Mouse (Mus musculus) midbrain, embryonic 14.5 days (tissue): ENCODE results near the gene Lancl1. TPM values are rescaled to one million over a fixed set of nuclear protein-coding genes. Genes with fewer than 3 reads are reported as not detected.
A peak's percentile ranks its signal among the peaks of the same experiment; 100 is the strongest.

Experiments
- ATAC-seq: fragments of 200-750 bp; cut with Nextera tagmentation; 2 replicates; pipeline ENCODE4 v1.8.0; 2017; ENCODE audit warnings: moderate number of reproducible peaks, moderate library complexity; ENCODE audit not compliant: low FRiP score, low TSS enrichment
- DNase-seq: peaks from one replicate; pipeline ENCODE4 v3.0.0-alpha.2; 2015
- H3K27ac ChIP-seq: fragments of 300-500 bp; sonication (generic); replicated peaks from 2 replicates; pipeline ENCODE4 v1.5.1; 2014; ENCODE audit warnings: mild to moderate bottlenecking, low read depth, low read length, moderate library complexity
- H3K27me3 ChIP-seq: fragments of 300-500 bp; sonication (generic); 2 replicates; pipeline ENCODE4 v1.6.1; 2014; ENCODE audit warnings: low read length, control low read depth, mixed read lengths; ENCODE audit not compliant: control insufficient read depth, insufficient read depth
- H3K36me3 ChIP-seq: fragments of 300-500 bp; sonication (generic); 2 replicates; pipeline ENCODE4 v1.6.1; 2014; ENCODE audit warnings: low read length, control low read depth; ENCODE audit not compliant: control insufficient read depth, insufficient read depth
- H3K4me1 ChIP-seq: fragments of 300-500 bp; sonication (generic); 2 replicates; pipeline ENCODE4 v1.6.1; 2014; ENCODE audit warnings: mild to moderate bottlenecking, antibody characterized with exemption, low read length, control low read depth; ENCODE audit not compliant: control insufficient read depth, insufficient read depth
- H3K4me2 ChIP-seq: fragments of 300-500 bp; sonication (generic); 2 replicates; pipeline ENCODE4 v1.6.1; 2014; ENCODE audit warnings: mild to moderate bottlenecking, low read length, moderate library complexity
- H3K4me3 ChIP-seq: fragments of 300-500 bp; sonication (generic); replicated peaks from 2 replicates; pipeline ENCODE4 v1.5.1; 2014; ENCODE audit warnings: low read depth, low read length
- H3K9ac ChIP-seq: fragments of 300-500 bp; sonication (generic); replicated peaks from 2 replicates; pipeline ENCODE4 v1.6.1; 2014; ENCODE audit warnings: mild to moderate bottlenecking, low read length, moderate library complexity
- H3K9me3 ChIP-seq: fragments of 300-500 bp; sonication (generic); 2 replicates; pipeline ENCODE4 v1.6.1; 2016; ENCODE audit warnings: low read length, control low read depth, mixed read lengths; ENCODE audit not compliant: control insufficient read depth
- WGBS: fragments of 180-500 bp; shearing (Covaris S2); extraction: QIAGEN DNeasy Blood & Tissue Kit; methylation state at CpG from one replicate; pipeline ENCODE4 v1.1.7; 2014; 5-methylcytosine and 5-hydroxymethylcytosine counted together
- polyA plus RNA-seq: library from polyadenylated mRNA; unstranded; fragments of >200 nt; fragmentation: Nextera tagmentation; extraction: Ambion mirVana; gene quantifications from 2 replicates; pipeline ENCODE4 v1.2.1, GENCODE M21; 2014

Gene Lancl1
- polyA plus RNA-seq, 1 experiment from 2014 or later, result 171 TPM

- Histone ChIP-seq H3K9ac (no peak overlapping the region), H3K4me3 (no peak overlapping the region), H3K9me3 (no peaks in the 10 kb centered on the region), H3K27ac (no peak overlapping the region), H3K36me3 (no peaks in the 10 kb centered on the region), H3K27me3 (no peaks in the 10 kb centered on the region), H3K4me2 (no peak overlapping the region), H3K4me1 (no peaks in the 10 kb centered on the region)
- WGBS, result 82% methylated on average over 4 of the region's 4 CpGs
- no peak for ATAC-seq
- DNase-seq, result no peak
Measured at GRCm38 (mm10) chr1:67052721-67053120, 14.0 kb upstream of the Lancl1 start.

DNA sequence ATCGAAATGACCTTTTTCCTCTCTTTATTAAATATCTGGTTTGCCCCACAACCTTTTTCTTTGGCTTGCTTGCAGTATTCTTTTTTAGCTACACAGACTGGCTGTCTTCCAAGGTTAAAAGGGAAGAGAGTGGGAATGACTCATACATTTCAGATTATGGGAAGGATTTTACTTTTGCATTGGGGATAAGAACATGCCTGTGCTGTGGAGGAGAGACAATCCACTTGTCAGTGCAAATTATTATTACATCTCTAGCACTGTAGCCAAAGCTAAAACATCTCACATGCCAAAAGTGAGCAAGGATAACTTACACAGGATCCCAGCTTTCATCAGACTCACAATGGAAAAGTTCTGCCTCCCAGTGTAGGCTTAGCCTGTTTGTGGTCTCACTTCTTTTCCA, 10.9 kb upstream of the Lancl1 start:
- no peak for ATAC-seq
- Histone ChIP-seq H3K36me3 (no peaks in the 10 kb centered on the region), H3K4me2 (no peak overlapping the region), H3K9me3 (no peaks in the 10 kb centered on the region), H3K9ac (no peak overlapping the region), H3K4me3 (no peak overlapping the region), H3K4me1 (no peaks in the 10 kb centered on the region), H3K27me3 (no peaks in the 10 kb centered on the region), H3K27ac (no peak overlapping the region)
- no peak for DNase-seq
- 71% methylated on average over 1 of the region's 1 CpGs for WGBS

GRCm38 (mm10) chr1:67048696-67049095, 10.0 kb upstream of the Lancl1 start:
- no peaks in the 10 kb centered on the region for H3K27me3 ChIP-seq
- no peak for DNase-seq
- H3K4me1 ChIP-seq, result no peaks in the 10 kb centered on the region
- H3K4me2 ChIP-seq, result no peak overlapping the region
- H3K9me3 ChIP-seq, result no peaks in the 10 kb centered on the region
- no peaks in the 10 kb centered on the region for H3K36me3 ChIP-seq
- WGBS, result 82% methylated on average over 4 of the region's 4 CpGs
- ATAC-seq, result no peak
- no peak overlapping the region for H3K9ac ChIP-seq
- H3K27ac ChIP-seq, result no peak overlapping the region
- no peak overlapping the region for H3K4me3 ChIP-seq

DNA sequence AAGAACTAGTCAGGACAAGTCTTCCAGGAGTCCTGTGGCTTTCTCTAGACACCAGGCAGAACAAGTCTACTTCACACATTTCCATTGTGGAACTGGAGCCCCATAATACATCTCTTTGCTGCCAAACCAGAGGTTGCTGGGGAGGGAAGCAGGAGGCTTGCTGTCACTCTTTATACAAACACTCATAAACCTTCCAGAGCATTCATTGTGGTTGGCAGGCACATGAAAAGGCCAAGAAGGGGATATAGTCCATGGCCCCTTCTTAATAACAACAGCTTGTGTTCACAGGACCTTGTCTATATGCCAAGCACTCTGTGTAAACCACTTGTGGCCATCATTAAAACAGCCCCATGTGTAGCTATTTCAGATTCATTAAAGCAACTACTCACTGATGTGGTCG, 6.4 kb upstream of the Lancl1 start:
- Histone ChIP-seq H3K9ac (no peak overlapping the region), H3K9me3 (no peaks in the 10 kb centered on the region), H3K4me2 (no peak overlapping the region), H3K4me3 (no peak overlapping the region), H3K36me3 (no peaks in the 10 kb centered on the region), H3K27me3 (no peaks in the 10 kb centered on the region), H3K27ac (no peak overlapping the region), H3K4me1 (no peaks in the 10 kb centered on the region)
- 57% methylated on average over 1 of the region's 1 CpGs for WGBS
- DNase-seq (no peak), ATAC-seq (no peak)

DNA sequence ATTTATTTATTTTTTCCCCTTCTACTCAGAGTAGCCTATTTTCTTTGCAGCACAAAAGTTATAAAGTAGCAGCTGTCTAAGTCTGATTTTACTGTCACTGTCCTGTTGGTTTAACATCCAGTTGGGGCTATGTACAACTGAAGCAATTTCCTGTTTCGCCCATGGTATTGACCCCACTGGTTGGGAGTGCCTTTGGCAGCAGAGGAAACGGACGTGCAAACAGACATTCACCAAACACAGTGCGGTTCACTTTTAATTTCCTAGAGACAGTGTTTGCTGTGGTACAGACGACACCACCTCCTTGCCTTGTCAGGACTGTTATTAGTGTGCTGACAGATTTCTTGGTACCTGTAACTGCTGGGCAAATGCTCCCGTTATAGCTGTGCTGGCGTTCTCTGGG, 3.9 kb upstream of the Lancl1 start:
- H3K36me3 ChIP-seq, result no peaks in the 10 kb centered on the region
- WGBS, result 86% methylated on average over 7 of the region's 7 CpGs
- H3K27me3 ChIP-seq, result no peaks in the 10 kb centered on the region
- ATAC-seq, result no peak
- no peak overlapping the region for H3K27ac ChIP-seq
- H3K4me1 ChIP-seq, result peaks cover 4% of the 10 kb centered on the region
- H3K9ac ChIP-seq, result no peak overlapping the region
- DNase-seq, result no peak
- H3K9me3 ChIP-seq, result no peaks in the 10 kb centered on the region
- H3K4me2 ChIP-seq, result no peak overlapping the region
- H3K4me3 ChIP-seq, result no peak overlapping the region

- no peak for DNase-seq
- Histone ChIP-seq H3K4me1 (peaks cover 4% of the 10 kb centered on the region), H3K36me3 (peaks cover 18% of the 10 kb centered on the region), H3K9me3 (no peaks in the 10 kb centered on the region), H3K4me3 (peak overlapping the region; percentile 74), H3K4me2 (peak overlapping the region; percentile 80), H3K9ac (peak overlapping the region; percentile 83; the same call in 1 of the 2 replicates), H3K27me3 (no peaks in the 10 kb centered on the region), H3K27ac (no peak overlapping the region)
- peak; percentile 40; the same call in 1 of the 2 replicates for ATAC-seq
- WGBS, result 3% methylated on average over 5 of the region's 5 CpGs
Measured at GRCm38 (mm10) chr1:67039083-67039482, 411 bp upstream of the Lancl1 start.

DNA sequence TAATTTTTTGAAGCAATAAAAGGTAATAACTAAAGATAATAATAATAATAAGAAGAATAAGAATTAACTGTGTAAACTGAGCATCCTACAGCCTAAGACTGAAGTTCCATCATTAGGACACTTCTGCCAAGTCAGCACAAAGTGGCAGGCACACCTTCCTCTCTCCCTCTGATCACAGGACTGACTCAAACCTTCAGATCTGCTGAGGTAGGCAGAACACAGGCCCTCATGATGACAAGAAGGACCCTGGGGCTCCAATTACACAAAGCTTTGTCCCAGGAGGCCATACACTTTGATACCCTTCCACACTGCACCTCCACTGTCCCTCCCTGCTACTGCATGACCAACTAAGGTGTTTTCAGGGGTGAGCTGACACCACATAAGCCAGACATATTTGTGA, 1.5 kb downstream of the Lancl1 start:
- Histone ChIP-seq H3K9me3 (no peaks in the 10 kb centered on the region), H3K4me1 (peaks cover 4% of the 10 kb centered on the region), H3K4me3 (no peak overlapping the region), H3K27ac (no peak overlapping the region), H3K9ac (no peak overlapping the region), H3K36me3 (peaks cover 36% of the 10 kb centered on the region), H3K27me3 (no peaks in the 10 kb centered on the region), H3K4me2 (0 out of 2 replicates have a peak overlapping the region, but pooled peaks have one; percentile 5)
- ATAC-seq, result no peak
- DNase-seq, result no peak

GRCm38 (mm10) chr1:67033278-67033677, 5.4 kb downstream of the Lancl1 start:
- peaks cover 4% of the 10 kb centered on the region for H3K4me1 ChIP-seq
- DNase-seq (no peak), ATAC-seq (no peak)
- H3K4me3 ChIP-seq, result no peak overlapping the region
- no peak overlapping the region for H3K27ac ChIP-seq
- no peaks in the 10 kb centered on the region for H3K9me3 ChIP-seq
- 92% methylated on average over 7 of the region's 7 CpGs for WGBS
- no peak overlapping the region for H3K4me2 ChIP-seq
- no peaks in the 10 kb centered on the region for H3K27me3 ChIP-seq
- peaks cover 75% of the 10 kb centered on the region for H3K36me3 ChIP-seq
- no peak overlapping the region for H3K9ac ChIP-seq

- no peaks in the 10 kb centered on the region for H3K27me3 ChIP-seq
- 90% methylated on average over 6 of the region's 6 CpGs for WGBS
- no peak overlapping the region for H3K4me2 ChIP-seq
- no peak overlapping the region for H3K27ac ChIP-seq
- H3K4me1 ChIP-seq, result no peaks in the 10 kb centered on the region
- H3K9me3 ChIP-seq, result no peaks in the 10 kb centered on the region
- H3K4me3 ChIP-seq, result no peak overlapping the region
- ATAC-seq, result no peak
- no peak overlapping the region for H3K9ac ChIP-seq
- peaks cover 70% of the 10 kb centered on the region for H3K36me3 ChIP-seq
- DNase-seq, result no peak
Measured at GRCm38 (mm10) chr1:67026927-67027511, 11.7 kb downstream of the Lancl1 start.
